Mouse (Mus musculus): ENCODE data around the gene Nyap2. TPM values are rescaled to one million over a fixed set of nuclear protein-coding genes. Genes with fewer than 3 reads are reported as not detected.

The Nyap2 gene
- not detected for polyA plus RNA-seq (2014; fragmentation: Illumina TruSeq; extraction: RNeasy Lipid Tissue Mini Kit (QIAGEN cat#74804); ENCODE audit: low read depth, low replicate concordance)

DNA sequence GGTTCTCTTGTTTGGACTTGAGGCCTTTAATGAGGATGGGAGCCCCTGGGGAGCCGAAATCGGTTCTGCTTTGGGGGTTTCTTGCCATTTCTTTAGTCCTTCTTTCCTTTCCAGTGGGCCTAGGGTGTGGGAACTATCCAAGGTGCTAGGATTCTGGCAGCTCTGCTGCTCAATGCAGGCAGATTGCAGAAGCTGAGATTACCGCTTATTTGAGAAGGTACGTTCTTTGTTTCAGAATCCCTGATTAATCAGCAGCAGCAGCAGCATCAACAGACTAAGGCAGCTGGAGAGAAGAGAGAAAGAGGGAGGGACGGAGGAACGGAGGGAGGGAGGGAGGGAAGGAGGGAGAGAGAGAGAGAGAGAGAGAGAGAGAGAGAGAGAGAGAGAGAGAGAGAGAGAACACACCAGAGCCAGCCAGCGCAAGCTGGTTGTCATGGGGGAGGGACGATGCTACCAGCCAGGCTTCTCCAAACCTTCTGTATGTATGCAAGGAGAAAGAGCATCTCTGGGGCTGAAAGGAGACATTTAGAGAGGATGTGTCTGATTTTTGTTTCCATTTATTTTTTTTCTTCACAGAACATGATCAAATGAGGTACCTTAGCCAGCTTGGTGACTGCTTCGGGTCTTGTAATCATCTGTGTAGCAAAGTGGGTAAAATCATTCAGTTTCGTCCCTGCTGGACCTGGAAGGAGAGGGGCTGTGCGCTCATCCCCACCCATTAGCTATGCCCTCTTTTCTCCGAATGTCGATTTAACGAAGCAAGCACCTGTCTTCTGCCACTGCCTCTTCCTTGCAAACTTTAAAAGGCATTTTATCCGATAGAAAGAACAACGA is at the start of gene Nyap2:
Gene Nyap2, plus strand, starts transcription at position 120 of the 834 bp plus-strand sequence.

